In genomic region chr8:111765616-111766015, GRCm38 (mm10) we compare ENCODE assay signal across 29 mouse cellular contexts. TPM values are rescaled to one million over a fixed set of nuclear protein-coding genes. Genes with fewer than 3 reads are reported as not detected.
"Had no signal": no experiment of that assay in that cellular context is flagged by ENCODE, and none has a peak within 500 bp of the region (broad histone marks: within the 10 kb centered on the region; RNA-seq: fewer than 3 reads in every experiment).

No protein-coding gene starts in this region.

- DNase-seq: gastrocnemius, adult 2 months; gastrocnemius, postnatal 10 days; gastrocnemius, postnatal 25 days; heart, adult 18-20 months; heart, postnatal 10 days; heart, postnatal 4 days; kidney, adult 2 months; kidney, adult 9 months; kidney, postnatal 10 days; kidney, postnatal 25 days; kidney, postnatal 4 days; liver had no signal

- H3K4me2 ChIP-seq: heart, embryonic 12.5 days; hindbrain, embryonic 12.5 days; hindbrain, embryonic 14.5 days; intestine, embryonic 15.5 days; kidney, embryonic 15.5 days; limb, embryonic 12.5 days; liver, embryonic 12.5 days had no signal

- H3K27me3 ChIP-seq: heart, embryonic 12.5 days; hindbrain, embryonic 12.5 days; intestine, embryonic 15.5 days; kidney, embryonic 15.5 days; limb, embryonic 12.5 days; liver, embryonic 12.5 days had no signal

- H3K9ac ChIP-seq: heart, embryonic 12.5 days; hindbrain, embryonic 12.5 days; hindbrain, embryonic 14.5 days; intestine, embryonic 15.5 days; kidney, embryonic 15.5 days; limb, embryonic 12.5 days; liver, embryonic 12.5 days; liver, embryonic 14.5 days had no signal

- H3K27ac ChIP-seq: gastrocnemius, adult 2 months; heart, embryonic 10.5 days; hindbrain, embryonic 10.5 days; hindbrain, embryonic 12.5 days; hindbrain, embryonic 14.5 days; intestine, embryonic 15.5 days; kidney, embryonic 15.5 days; layer of hippocampus, adult 2 months; left cerebral cortex, adult 2 months; limb, embryonic 10.5 days; limb, embryonic 12.5 days; liver, embryonic 12.5 days; liver, embryonic 14.5 days had no signal

- H3K4me3 ChIP-seq: gastrocnemius, adult 2 months; heart, embryonic 10.5 days; heart, embryonic 12.5 days; hindbrain, embryonic 10.5 days; hindbrain, embryonic 12.5 days; intestine, embryonic 15.5 days; kidney, embryonic 15.5 days; layer of hippocampus, adult 2 months; left cerebral cortex, adult 2 months; limb, embryonic 10.5 days; limb, embryonic 12.5 days; liver, embryonic 12.5 days had no signal

- ATAC-seq: hindbrain, embryonic 16.5 days; inflammation-experienced regulatory T-cells, adult 6 months; intestine, embryonic 15.5 days; intestine, postnatal 0 days; liver, embryonic 12.5 days had no signal

- H3K9me3 ChIP-seq: heart, embryonic 10.5 days; heart, embryonic 12.5 days; hindbrain, embryonic 10.5 days; hindbrain, embryonic 12.5 days; intestine, embryonic 15.5 days; kidney, embryonic 15.5 days; limb, embryonic 10.5 days; limb, embryonic 12.5 days; liver, embryonic 12.5 days had no signal

RNA-seq across cellular contexts. Expression of gene Bcar1, which starts 22.0 kb away (rescaled TPM):
- total RNA-seq: granulocyte monocyte progenitor cell, adult 5-6 weeks had no signal
